Mouse (Mus musculus) heart, embryonic 14.5 days (tissue): ENCODE measurements around the gene Hist1h1a. TPM values are rescaled to one million over a fixed set of nuclear protein-coding genes. Genes with fewer than 3 reads are reported as not detected.

ENCODE experiments used
- ATAC-seq: fragments of 200-750 bp; cut with Nextera tagmentation; 2 replicates; pipeline ENCODE4 v1.8.0; 2017; ENCODE audit warnings: low read depth, moderate TSS enrichment; ENCODE audit not compliant: insufficient number of reproducible peaks, insufficient read depth, low FRiP score
- H3K27ac ChIP-seq, 2 experiments: fragments of 200-500 bp in 1 of 2; fragments of 300-500 bp in 1 of 2; sonication (generic) in 1 of 2; replicated peaks in 1 of 2; 2 replicates each; pipeline ENCODE4 v1.5.1; 2012 to 2014; ENCODE audit warnings: low read depth in 2 of 2, low read length in 2 of 2, control low read depth in 1 of 2, mild to moderate bottlenecking in 1 of 2, mixed read lengths in 1 of 2; ENCODE audit not compliant: control insufficient read depth in 1 of 2, insufficient read depth in 1 of 2
- H3K27me3 ChIP-seq: fragments of 300-500 bp; sonication (generic); 2 replicates; pipeline ENCODE4 v1.6.1; 2014; ENCODE audit warnings: mild to moderate bottlenecking, low read length, control low read depth; ENCODE audit not compliant: control insufficient read depth, insufficient read depth
- H3K36me3 ChIP-seq: fragments of 300-500 bp; sonication (generic); 2 replicates; pipeline ENCODE4 v1.6.1; 2014; ENCODE audit warnings: mild to moderate bottlenecking, control low read depth, low read length, mixed read lengths; ENCODE audit not compliant: control insufficient read depth, insufficient read depth
- H3K4me1 ChIP-seq, 2 experiments: fragments of 200-500 bp in 1 of 2; fragments of 300-500 bp in 1 of 2; sonication (generic) in 1 of 2; 2 replicates each; pipeline ENCODE4 v1.6.1; 2012 to 2014; ENCODE audit warnings: low read length in 2 of 2, control low read depth in 1 of 2, mixed read lengths in 1 of 2; ENCODE audit not compliant: control insufficient read depth in 2 of 2, insufficient read depth in 2 of 2
- H3K4me2 ChIP-seq: fragments of 300-500 bp; sonication (generic); 2 replicates; pipeline ENCODE4 v1.6.1; 2014; ENCODE audit warnings: mild to moderate bottlenecking, low read length
- H3K4me3 ChIP-seq, 2 experiments: fragments of 200-500 bp in 1 of 2; fragments of 300-500 bp in 1 of 2; sonication (generic) in 1 of 2; 2 replicates each; pipeline ENCODE4 v1.5.1; 2012 to 2014; ENCODE audit warnings: low read length in 2 of 2, mild to moderate bottlenecking in 2 of 2, control low read depth in 1 of 2, low read depth in 1 of 2, moderate library complexity in 1 of 2; ENCODE audit not compliant: control insufficient read depth in 1 of 2, insufficient read depth in 1 of 2
- H3K9ac ChIP-seq: fragments of 300-500 bp; sonication (generic); 2 replicates; pipeline ENCODE4 v1.6.1; 2014; ENCODE audit warnings: mild to moderate bottlenecking, low read length
- H3K9me3 ChIP-seq: fragments of 300-500 bp; sonication (generic); 2 replicates; pipeline ENCODE4 v1.6.1; 2016; ENCODE audit warnings: low read length, control low read depth; ENCODE audit not compliant: control insufficient read depth
- WGBS: fragments of 180-500 bp; shearing (Covaris S2); extraction: QIAGEN DNeasy Blood & Tissue Kit; methylation state at CpG from one replicate; pipeline ENCODE4 v1.1.7; 2014; 5-methylcytosine and 5-hydroxymethylcytosine counted together
- polyA plus RNA-seq: library from polyadenylated mRNA; unstranded; fragments of >200 nt; fragmentation: Nextera tagmentation; extraction: Ambion mirVana; gene quantifications from 2 replicates; pipeline ENCODE4 v1.2.1, GENCODE M21; 2014

The Hist1h1a gene
- polyA plus RNA-seq, 1 experiment from 2014 or later, result 2.7 TPM

DNA sequence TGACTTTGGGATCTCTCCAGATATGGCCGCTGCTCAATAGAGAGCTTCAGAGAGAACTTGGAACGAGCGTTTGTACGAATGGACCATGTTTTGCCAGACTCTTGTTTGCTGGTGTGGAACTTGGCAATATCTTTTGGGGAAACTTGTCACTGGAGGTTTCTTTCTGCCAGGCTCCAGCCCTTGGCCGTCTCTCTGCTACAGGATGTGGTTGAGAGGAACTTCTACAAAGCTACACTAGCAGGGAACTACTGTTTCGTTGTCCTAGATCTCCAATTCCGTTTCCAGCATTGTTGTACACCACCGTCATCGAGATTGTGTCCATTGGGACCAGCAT lies 34.3 kb upstream of the Hist1h1a start:
- Histone ChIP-seq H3K36me3 (no peaks in the 10 kb centered on the region), H3K27me3 (no peaks in the 10 kb centered on the region), H3K4me2 (no peak overlapping the region), H3K4me1 (peaks cover 10 to 11% of the 10 kb centered on the region in 2 experiments), H3K9ac (no peak overlapping the region), H3K27ac (no peak overlapping the region), H3K4me3 (no peak overlapping the region), H3K9me3 (no peaks in the 10 kb centered on the region)
- WGBS, result 86% methylated on average over 9 of the region's 9 CpGs
- ATAC-seq, result no peak

DNA sequence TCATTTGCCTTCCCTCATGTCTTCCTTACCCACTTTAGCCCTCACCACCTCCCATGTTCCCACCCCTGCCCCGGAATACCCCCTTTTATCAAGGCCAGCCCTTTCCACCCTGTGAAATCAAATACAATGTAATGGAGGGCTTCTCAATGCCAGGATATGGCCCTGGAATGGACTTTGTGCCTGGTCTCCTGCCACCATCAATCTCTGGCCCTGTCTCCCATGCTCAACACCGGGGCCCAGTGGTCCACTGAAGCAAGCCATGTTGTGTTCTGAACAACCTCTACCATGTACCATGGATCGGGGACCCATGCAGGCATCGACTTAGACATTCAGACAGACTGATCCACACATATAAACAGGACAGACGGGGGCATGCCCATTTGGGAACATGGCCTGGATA lies 33.8 kb upstream of the Hist1h1a start:
- H3K9ac ChIP-seq, result no peak overlapping the region
- no peaks in the 10 kb centered on the region for H3K36me3 ChIP-seq
- no peak overlapping the region for H3K4me3 ChIP-seq
- H3K4me2 ChIP-seq, result no peak overlapping the region
- no peaks in the 10 kb centered on the region for H3K27me3 ChIP-seq
- 95% methylated on average over 5 of the region's 5 CpGs for WGBS
- ATAC-seq, result no peak
- no peaks in the 10 kb centered on the region for H3K9me3 ChIP-seq
- H3K4me1 ChIP-seq, result peaks cover 7% of the 10 kb centered on the region in 2 experiments
- H3K27ac ChIP-seq, result no peak overlapping the region

DNA sequence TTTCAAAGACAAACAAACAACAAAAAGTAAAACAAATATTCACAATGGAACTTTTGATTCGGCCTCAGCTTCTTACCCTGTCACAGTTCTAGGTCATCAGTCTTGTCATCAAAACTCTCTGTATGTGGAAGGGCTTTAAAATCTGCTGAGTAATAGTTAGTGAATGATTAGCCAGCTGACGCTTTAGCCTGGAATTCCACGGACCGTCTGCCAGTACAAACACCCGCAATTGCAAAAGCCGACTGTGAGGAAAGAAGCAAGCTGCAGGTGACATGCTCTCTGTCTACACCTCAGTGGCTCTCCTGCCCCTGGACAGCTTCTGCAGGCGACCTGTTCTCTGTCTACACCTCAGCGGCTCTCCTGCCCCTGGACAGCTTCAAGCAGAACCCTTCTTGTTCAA lies 33.0 kb upstream of the Hist1h1a start:
- H3K4me3 ChIP-seq, result no peak overlapping the region
- no peak overlapping the region for H3K9ac ChIP-seq
- 11% methylated on average over 8 of the region's 8 CpGs for WGBS
- 0 out of 2 replicates have a peak overlapping the region, but pooled peaks have one; percentile 8 for H3K4me2 ChIP-seq
- ATAC-seq, result no peak
- no peak overlapping the region for H3K27ac ChIP-seq
- H3K9me3 ChIP-seq, result no peaks in the 10 kb centered on the region
- no peaks in the 10 kb centered on the region for H3K36me3 ChIP-seq
- H3K27me3 ChIP-seq, result no peaks in the 10 kb centered on the region
- peaks cover 4 to 5% of the 10 kb centered on the region in 2 experiments; a peak in 3 of 4 replicates for H3K4me1 ChIP-seq

DNA sequence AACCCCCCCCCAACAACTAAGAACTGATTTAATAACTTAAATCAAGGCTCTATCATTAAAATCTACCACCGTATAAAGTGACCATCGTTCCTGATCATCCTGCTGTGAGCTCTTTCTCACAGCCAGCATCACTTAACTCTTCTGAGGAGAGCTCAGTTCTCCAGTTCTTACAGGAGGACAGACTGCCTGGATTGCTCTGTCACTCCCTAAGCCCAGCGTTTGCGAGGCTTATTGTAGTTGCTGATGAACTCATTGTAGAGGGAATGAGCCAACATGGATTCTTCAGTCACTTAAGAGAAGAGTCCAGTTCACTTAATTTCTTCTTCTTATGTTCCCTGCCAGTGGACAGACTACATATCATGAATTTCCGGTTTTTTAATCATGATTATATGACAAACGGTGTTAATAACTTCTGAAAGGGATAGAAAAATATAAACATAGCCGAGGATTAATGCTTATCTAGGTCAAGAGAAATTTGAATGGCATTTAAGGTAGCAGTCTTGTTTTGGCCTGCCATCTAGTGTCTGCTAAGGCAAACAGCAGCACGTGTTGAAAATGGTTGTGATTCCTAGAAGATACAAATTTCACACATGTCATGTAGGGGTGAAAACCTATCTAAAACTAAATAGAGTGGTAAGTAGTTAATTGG lies 31.2 kb upstream of the Hist1h1a start:
- H3K4me1 ChIP-seq, result peaks cover 4 to 5% of the 10 kb centered on the region in 2 experiments; a peak in 3 of 4 replicates
- H3K36me3 ChIP-seq, result no peaks in the 10 kb centered on the region
- H3K27ac ChIP-seq, result no peak overlapping the region
- H3K4me3 ChIP-seq, result no peak overlapping the region
- H3K9me3 ChIP-seq, result no peaks in the 10 kb centered on the region
- 23% methylated on average over 8 of the region's 8 CpGs for WGBS
- H3K4me2 ChIP-seq, result no peak overlapping the region
- no peak for ATAC-seq
- H3K9ac ChIP-seq, result no peak overlapping the region
- no peaks in the 10 kb centered on the region for H3K27me3 ChIP-seq

DNA sequence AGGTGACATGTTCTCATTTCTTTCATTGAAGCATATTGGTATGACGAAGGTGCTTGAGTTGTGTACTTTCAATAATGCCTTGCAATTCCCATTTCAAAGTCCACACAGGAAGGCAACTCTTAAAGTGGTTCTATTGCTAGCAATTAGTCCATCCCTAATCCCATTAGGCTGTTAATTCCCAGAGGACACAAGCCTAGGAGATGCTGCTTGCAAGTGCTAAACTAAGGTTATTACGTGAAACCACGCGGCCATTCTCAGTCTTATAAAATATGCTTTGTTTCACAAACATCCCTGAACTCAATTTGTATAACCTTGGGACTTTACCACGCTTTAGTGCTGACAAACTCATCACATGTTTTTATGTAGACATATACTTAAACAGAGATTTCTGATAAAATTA lies 26.4 kb upstream of the Hist1h1a start:
- Histone ChIP-seq H3K4me1 (peaks cover 0 to 15% of the 10 kb centered on the region in 2 experiments; a peak in 1 of 4 replicates), H3K9ac (no peak overlapping the region), H3K4me3 (no peak overlapping the region), H3K27ac (no peak overlapping the region), H3K36me3 (no peaks in the 10 kb centered on the region), H3K4me2 (no peak overlapping the region), H3K27me3 (no peaks in the 10 kb centered on the region), H3K9me3 (no peaks in the 10 kb centered on the region)
- ATAC-seq, result no peak
- WGBS, result 90% methylated on average over 5 of the region's 5 CpGs

DNA sequence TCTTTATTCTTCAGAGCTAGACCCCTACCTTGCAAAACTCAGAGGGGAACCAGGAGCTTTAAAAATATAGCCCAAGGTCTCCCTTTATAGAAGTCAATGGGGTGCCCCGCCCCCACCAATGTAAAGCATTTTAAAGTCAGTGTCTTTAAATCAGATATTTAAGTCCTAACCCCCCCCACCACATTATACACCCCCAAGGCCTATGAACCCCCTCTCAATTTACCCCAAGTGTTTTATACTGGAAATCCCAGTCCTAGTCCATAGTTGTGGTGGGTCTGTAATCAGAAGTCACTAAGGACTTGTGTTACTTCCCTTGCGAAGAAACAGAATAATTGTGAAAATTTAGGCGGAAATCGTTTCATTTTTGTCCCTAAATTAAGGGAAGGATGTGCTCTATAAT lies 25.4 kb upstream of the Hist1h1a start:
- no peak for ATAC-seq
- Histone ChIP-seq H3K36me3 (no peaks in the 10 kb centered on the region), H3K9me3 (no peaks in the 10 kb centered on the region), H3K4me3 (peak overlapping the region; percentile 51 to 86; a peak in 3 of 4 replicates), H3K27me3 (no peaks in the 10 kb centered on the region), H3K9ac (peak overlapping the region; percentile 95), H3K4me2 (peak overlapping the region; percentile 75), H3K4me1 (peaks cover 0 to 15% of the 10 kb centered on the region in 2 experiments; a peak in 1 of 4 replicates), H3K27ac (peak overlapping the region; percentile 99)
- WGBS, result 18% methylated on average over 4 of the region's 4 CpGs

DNA sequence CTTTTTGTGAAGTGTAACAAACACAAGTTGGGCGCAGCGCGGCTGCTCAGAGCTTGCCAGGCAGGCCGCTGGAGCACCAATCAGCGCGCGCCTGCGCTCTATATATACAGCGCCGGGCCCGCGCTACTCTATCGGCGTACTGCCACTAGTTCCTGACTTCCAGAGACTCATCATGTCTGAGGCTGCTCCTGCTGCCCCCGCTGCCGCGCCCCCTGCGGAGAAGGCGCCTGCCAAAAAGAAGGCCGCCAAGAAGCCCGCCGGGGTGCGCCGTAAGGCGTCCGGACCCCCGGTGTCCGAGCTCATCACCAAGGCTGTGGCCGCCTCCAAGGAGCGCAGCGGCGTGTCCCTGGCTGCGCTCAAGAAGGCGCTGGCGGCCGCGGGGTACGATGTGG lies 24.8 kb upstream of the Hist1h1a start, which contains the start of gene Hist1h1c:
TSS of gene Hist1h1c (plus strand) at position 132 of the 392 bp plus-strand sequence.
- H3K27ac ChIP-seq, result peak within 1 kb of the TSS; percentile 99
- no peaks in the 10 kb centered on the region for H3K27me3 ChIP-seq
- H3K4me2 ChIP-seq, result peak within 1 kb of the TSS; percentile 75
- no peaks in the 10 kb centered on the region for H3K9me3 ChIP-seq
- H3K4me3 ChIP-seq, result peak within 1 kb of the TSS; percentile 51 to 86
- peak; percentile 91 for ATAC-seq
- H3K4me1 ChIP-seq, result peaks cover 0 to 15% of the 10 kb centered on the region in 2 experiments; a peak in 1 of 4 replicates
- under 1% methylated on average over 29 of the region's 38 CpGs for WGBS
- no peaks in the 10 kb centered on the region for H3K36me3 ChIP-seq
- H3K9ac ChIP-seq, result peak within 1 kb of the TSS; percentile 95
